Mouse (Mus musculus) kidney, postnatal 4 days (tissue): ENCODE measurements around the gene Crtac1.

Experiments used
- DNase-seq, 2 experiments: peaks; one replicate each; pipeline ENCODE4 v3.0.0; 2021; ENCODE audit warnings: mixed read lengths in 2 of 2

The Crtac1 gene

GRCm38 (mm10) chr19:42415042-42415441, 16.5 kb downstream of the Crtac1 start:
- DNase-seq, result no peak

GRCm38 (mm10) chr19:42409856-42410255, 21.7 kb downstream of the Crtac1 start:
- DNase-seq, result no peak

GRCm38 (mm10) chr19:42409226-42409625, 22.4 kb downstream of the Crtac1 start:
- no peak for DNase-seq

GRCm38 (mm10) chr19:42404364-42404763, 27.2 kb downstream of the Crtac1 start:
- no peak for DNase-seq

- no peak for DNase-seq
These were observed 31.6 kb downstream of the Crtac1 start for GRCm38 (mm10) chr19:42399974-42400373.

GRCm38 (mm10) chr19:42397281-42397680, 34.3 kb downstream of the Crtac1 start:
- DNase-seq, result peak; percentile 87 to 89

- DNase-seq, result no peak
These were observed 36.6 kb downstream of the Crtac1 start for GRCm38 (mm10) chr19:42394848-42395534.

- DNase-seq, result no peak
These were observed 37.7 kb downstream of the Crtac1 start for GRCm38 (mm10) chr19:42393920-42394319.

- DNase-seq, result no peak
These were observed 39.5 kb downstream of the Crtac1 start for GRCm38 (mm10) chr19:42392094-42392493.

GRCm38 (mm10) chr19:42389574-42389973, 42.0 kb downstream of the Crtac1 start:
- DNase-seq, result no peak

GRCm38 (mm10) chr19:42384981-42385598, 46.5 kb downstream of the Crtac1 start:
- DNase-seq, result no peak

GRCm38 (mm10) chr19:42380981-42381373, 50.6 kb downstream of the Crtac1 start:
- peak; percentile 12 to 33 for DNase-seq

- DNase-seq, result peak; percentile 29 to 40
These were observed 51.1 kb downstream of the Crtac1 start for GRCm38 (mm10) chr19:42380321-42380980.

- no peak for DNase-seq
These were observed 51.8 kb downstream of the Crtac1 start for GRCm38 (mm10) chr19:42379798-42380197.

- no peak for DNase-seq
These were observed 54.4 kb downstream of the Crtac1 start for GRCm38 (mm10) chr19:42377206-42377605.

- DNase-seq, result no peak
These were observed 68.0 kb downstream of the Crtac1 start for GRCm38 (mm10) chr19:42363551-42363950.

GRCm38 (mm10) chr19:42358406-42358805, 73.2 kb downstream of the Crtac1 start:
- peak in 1 of 2 experiments; percentile 4 for DNase-seq

- DNase-seq, result no peak
These were observed 74.7 kb downstream of the Crtac1 start for GRCm38 (mm10) chr19:42356854-42357253.

GRCm38 (mm10) chr19:42355476-42355875, 76.1 kb downstream of the Crtac1 start:
- DNase-seq, result no peak

GRCm38 (mm10) chr19:42341183-42341582, 90.4 kb downstream of the Crtac1 start:
- DNase-seq, result peak; percentile 34 to 43

GRCm38 (mm10) chr19:42332081-42332736, 99.4 kb downstream of the Crtac1 start:
- DNase-seq, result no peak

GRCm38 (mm10) chr19:42331446-42331845, 100.1 kb downstream of the Crtac1 start:
- DNase-seq, result no peak

GRCm38 (mm10) chr19:42328160-42328559, 103.4 kb downstream of the Crtac1 start:
- DNase-seq, result no peak
